Mouse (Mus musculus) limb, embryonic 11.5 days (tissue): ENCODE measurements around the gene Mapk1ip1l. TPM values are rescaled to one million over a fixed set of nuclear protein-coding genes. Genes with fewer than 3 reads are reported as not detected.

Source experiments
- ATAC-seq: fragments of 200-750 bp; cut with Nextera tagmentation; 2 replicates; pipeline ENCODE4 v1.8.0; 2017; ENCODE audit warnings: low read depth; ENCODE audit not compliant: insufficient number of reproducible peaks, low FRiP score, low TSS enrichment
- DNase-seq: peaks from one replicate; pipeline ENCODE4 v3.0.0-alpha.2; 2015; ENCODE audit warnings: low spot score
- H3K27ac ChIP-seq: fragments of 300-500 bp; sonication (generic); replicated peaks from 2 replicates; pipeline ENCODE4 v1.5.1; 2014; ENCODE audit warnings: low read depth, mild to moderate bottlenecking, low read length
- H3K27me3 ChIP-seq: fragments of 300-500 bp; sonication (generic); 2 replicates; pipeline ENCODE4 v1.6.1; 2014; ENCODE audit warnings: mild to moderate bottlenecking, low read length, mixed read lengths; ENCODE audit not compliant: control insufficient read depth, insufficient read depth
- H3K36me3 ChIP-seq: fragments of 300-500 bp; sonication (generic); 2 replicates; pipeline ENCODE4 v1.6.1; 2014; ENCODE audit warnings: mild to moderate bottlenecking, low read length, moderate library complexity, mixed read lengths; ENCODE audit not compliant: control insufficient read depth, insufficient read depth
- H3K4me1 ChIP-seq: fragments of 300-500 bp; sonication (generic); 2 replicates; pipeline ENCODE4 v1.6.1; 2014; ENCODE audit warnings: low read length, mixed read lengths; ENCODE audit not compliant: control insufficient read depth, insufficient read depth
- H3K4me2 ChIP-seq: fragments of 300-500 bp; sonication (generic); 2 replicates; pipeline ENCODE4 v1.6.1; 2014; ENCODE audit warnings: low read depth, mild to moderate bottlenecking, moderate library complexity; ENCODE audit not compliant: severe bottlenecking
- H3K4me3 ChIP-seq: fragments of 300-500 bp; sonication (generic); 2 replicates; pipeline ENCODE4 v1.5.1; 2014; ENCODE audit warnings: low read depth, low read length
- H3K9ac ChIP-seq: fragments of 300-500 bp; sonication (generic); 2 replicates; pipeline ENCODE4 v1.6.1; 2014; ENCODE audit warnings: mild to moderate bottlenecking, low read length
- H3K9me3 ChIP-seq: fragments of 300-500 bp; sonication (generic); 2 replicates; pipeline ENCODE4 v1.6.1; 2016; ENCODE audit warnings: low read length; ENCODE audit not compliant: control insufficient read depth
- WGBS: fragments of 180-500 bp; shearing (Covaris S2); extraction: QIAGEN DNeasy Blood & Tissue Kit; methylation state at CpG from one replicate; pipeline ENCODE4 v1.1.7; 2014; 5-methylcytosine and 5-hydroxymethylcytosine counted together
- polyA plus RNA-seq: library from polyadenylated mRNA; unstranded; fragments of >200 nt; fragmentation: Nextera tagmentation; extraction: Ambion mirVana; gene quantifications from 2 replicates; pipeline ENCODE4 v1.2.1, GENCODE M21; 2014

Mapk1ip1l gene
- polyA plus RNA-seq, 1 experiment from 2014 or later, result 127 TPM

- H3K27ac ChIP-seq, result no peak overlapping the region
- no peaks in the 10 kb centered on the region for H3K36me3 ChIP-seq
- H3K4me2 ChIP-seq, result no peak overlapping the region
- no peaks in the 10 kb centered on the region for H3K27me3 ChIP-seq
- H3K9ac ChIP-seq, result no peak overlapping the region
- no peaks in the 10 kb centered on the region for H3K9me3 ChIP-seq
- peak; percentile 62 for DNase-seq
- 83% methylated on average over 4 of the region's 4 CpGs for WGBS
- H3K4me1 ChIP-seq, result peaks cover 5% of the 10 kb centered on the region
- H3K4me3 ChIP-seq, result no peak overlapping the region
- ATAC-seq, result no peak
Observed at GRCm38 (mm10) chr14:47334819-47335218, 36.8 kb downstream of the Mapk1ip1l start.

GRCm38 (mm10) chr14:47335300-47335699 is 37.2 kb downstream of the Mapk1ip1l start:
- Histone ChIP-seq H3K4me1 (peaks cover 5% of the 10 kb centered on the region), H3K4me3 (no peak overlapping the region), H3K9me3 (no peaks in the 10 kb centered on the region), H3K4me2 (no peak overlapping the region), H3K36me3 (no peaks in the 10 kb centered on the region), H3K9ac (no peak overlapping the region), H3K27me3 (no peaks in the 10 kb centered on the region), H3K27ac (no peak overlapping the region)
- DNase-seq (no peak), ATAC-seq (no peak)
- 33% methylated on average over 3 of the region's 3 CpGs for WGBS

- Histone ChIP-seq H3K4me2 (no peak overlapping the region), H3K27ac (no peak overlapping the region), H3K9me3 (no peaks in the 10 kb centered on the region), H3K27me3 (no peaks in the 10 kb centered on the region), H3K36me3 (no peaks in the 10 kb centered on the region), H3K9ac (no peak overlapping the region), H3K4me3 (no peak overlapping the region), H3K4me1 (no peaks in the 10 kb centered on the region)
- no peak for ATAC-seq
- no peak for DNase-seq
- 82% methylated on average over 10 of the region's 10 CpGs for WGBS
Observed at GRCm38 (mm10) chr14:47340231-47340925, 42.3 kb downstream of the Mapk1ip1l start.

- H3K9ac ChIP-seq, result no peak overlapping the region
- no peaks in the 10 kb centered on the region for H3K27me3 ChIP-seq
- no peaks in the 10 kb centered on the region for H3K4me1 ChIP-seq
- DNase-seq, result no peak
- no peak overlapping the region for H3K27ac ChIP-seq
- no peaks in the 10 kb centered on the region for H3K9me3 ChIP-seq
- H3K36me3 ChIP-seq, result no peaks in the 10 kb centered on the region
- no peak overlapping the region for H3K4me3 ChIP-seq
- no peak overlapping the region for H3K4me2 ChIP-seq
- ATAC-seq, result peak; percentile 31; the same call in 1 of the 2 replicates
- 61% methylated on average over 4 of the region's 4 CpGs for WGBS
Observed at GRCm38 (mm10) chr14:47341811-47342291, 43.8 kb downstream of the Mapk1ip1l start.

DNA sequence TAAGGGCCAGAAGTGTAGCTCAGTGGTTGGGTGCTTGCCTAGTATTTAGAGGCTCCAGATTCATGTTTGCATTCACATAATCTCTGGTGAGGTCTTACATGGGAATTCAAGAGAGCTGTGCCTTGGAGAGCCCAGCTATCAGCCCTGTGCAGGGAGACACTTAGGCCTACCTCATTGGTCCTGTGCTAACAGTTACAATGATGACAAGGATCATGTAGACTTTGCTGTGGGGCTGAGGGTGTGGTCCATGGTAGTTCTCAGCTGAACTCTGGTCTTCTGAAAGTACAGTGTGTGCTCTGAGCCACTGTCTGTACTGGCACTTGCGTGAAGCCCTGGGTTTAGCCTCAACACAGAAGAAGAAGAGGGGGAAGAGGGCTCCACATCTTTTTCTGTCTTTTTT is 48.6 kb downstream of the Mapk1ip1l start:
- no peak overlapping the region for H3K27ac ChIP-seq

GRCm38 (mm10) chr14:47350974-47351373 is 52.9 kb downstream of the Mapk1ip1l start:
- Histone ChIP-seq H3K9me3 (no peaks in the 10 kb centered on the region), H3K9ac (no peak overlapping the region), H3K4me2 (no peak overlapping the region), H3K27ac (no peak overlapping the region), H3K36me3 (no peaks in the 10 kb centered on the region), H3K27me3 (no peaks in the 10 kb centered on the region), H3K4me3 (no peak overlapping the region), H3K4me1 (no peaks in the 10 kb centered on the region)
- DNase-seq, result no peak
- WGBS, result 92% methylated on average over 2 of the region's 2 CpGs
- no peak for ATAC-seq

More for the DNA sequence above, 48.6 kb downstream of the Mapk1ip1l start:
- Histone ChIP-seq H3K9ac (no peak overlapping the region), H3K9me3 (no peaks in the 10 kb centered on the region), H3K4me3 (no peak overlapping the region), H3K27me3 (no peaks in the 10 kb centered on the region), H3K4me1 (no peaks in the 10 kb centered on the region), H3K36me3 (no peaks in the 10 kb centered on the region), H3K4me2 (no peak overlapping the region)
- DNase-seq, result no peak
- ATAC-seq, result no peak
- WGBS, result 100% methylated on average over 1 of the region's 1 CpGs

DNA sequence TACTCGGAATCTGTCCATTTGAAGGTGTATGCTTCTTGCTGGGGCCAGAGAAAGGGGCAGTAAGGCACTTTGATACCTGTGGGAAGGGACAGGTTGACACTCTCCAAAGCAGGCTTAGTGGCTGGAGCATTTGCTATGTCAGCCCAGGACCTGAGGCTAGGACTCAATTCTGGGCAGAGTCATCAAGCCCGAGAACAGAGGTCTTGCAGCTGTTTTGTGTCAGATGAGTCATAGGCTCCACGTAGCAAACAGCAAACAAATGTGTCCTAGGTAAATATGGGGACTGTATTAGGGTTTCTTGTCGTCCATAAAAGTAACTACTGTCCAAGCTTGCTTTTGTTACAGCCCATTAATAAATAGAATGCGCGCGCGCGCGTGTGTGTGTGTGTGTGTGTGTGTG is 54.2 kb downstream of the Mapk1ip1l start:
- no peak for ATAC-seq
- Histone ChIP-seq H3K36me3 (no peaks in the 10 kb centered on the region), H3K27me3 (no peaks in the 10 kb centered on the region), H3K9me3 (no peaks in the 10 kb centered on the region), H3K4me3 (no peak overlapping the region), H3K4me1 (no peaks in the 10 kb centered on the region), H3K4me2 (no peak overlapping the region), H3K9ac (no peak overlapping the region), H3K27ac (no peak overlapping the region)
- 90% methylated on average over 10 of the region's 10 CpGs for WGBS
- DNase-seq, result no peak

DNA sequence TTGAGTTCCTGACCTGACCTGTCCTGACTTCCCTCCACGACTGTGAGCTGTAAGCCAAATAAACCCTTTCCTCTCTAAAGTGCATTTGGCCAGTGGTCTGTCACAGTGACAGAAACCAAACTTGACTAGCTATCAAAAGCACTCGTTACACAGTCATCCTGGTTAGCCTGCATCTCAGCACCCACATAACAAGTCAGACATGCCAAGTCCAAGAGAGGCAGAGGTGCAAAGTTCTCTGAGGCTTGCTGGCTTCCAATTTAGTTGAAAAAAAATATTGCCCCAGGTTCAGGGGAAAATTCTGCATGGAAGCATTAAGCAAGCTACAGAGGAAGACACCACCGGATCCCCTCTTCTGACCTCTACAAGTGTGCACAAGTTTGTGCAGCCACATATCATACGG is 55.2 kb downstream of the Mapk1ip1l start:
- no peaks in the 10 kb centered on the region for H3K4me1 ChIP-seq
- no peaks in the 10 kb centered on the region for H3K9me3 ChIP-seq
- no peaks in the 10 kb centered on the region for H3K36me3 ChIP-seq
- 81% methylated on average over 4 of the region's 4 CpGs for WGBS
- ATAC-seq (no peak), DNase-seq (no peak)
- H3K27me3 ChIP-seq, result no peaks in the 10 kb centered on the region
- no peak overlapping the region for H3K9ac ChIP-seq
- no peak overlapping the region for H3K4me2 ChIP-seq
- H3K4me3 ChIP-seq, result no peak overlapping the region
- H3K27ac ChIP-seq, result no peak overlapping the region

DNA sequence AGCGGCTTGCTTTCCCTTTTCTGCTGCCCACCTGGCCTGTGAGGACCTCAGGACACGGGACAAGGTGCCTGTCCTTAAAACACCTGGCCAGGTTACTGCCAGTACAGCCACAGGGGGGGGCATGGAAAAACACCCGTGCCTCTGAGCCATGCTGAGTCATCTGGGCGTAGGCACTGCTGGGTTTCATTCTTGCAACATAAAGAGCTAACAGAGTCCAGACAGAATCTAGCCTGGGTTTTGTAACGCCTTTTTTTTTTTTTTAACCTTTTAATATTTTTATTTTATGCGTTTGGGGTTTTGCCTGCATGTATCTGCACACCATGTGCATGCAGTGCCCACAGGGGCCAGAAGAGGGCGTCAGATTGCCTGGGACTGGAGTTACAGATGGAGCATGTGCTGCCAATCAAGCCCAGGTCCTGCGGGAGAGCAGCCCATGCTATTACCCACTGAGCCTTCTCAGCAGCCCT is 56.1 kb downstream of the Mapk1ip1l start:
- no peak for ATAC-seq
- 70% methylated on average over 8 of the region's 8 CpGs for WGBS
- Histone ChIP-seq H3K4me3 (no peak overlapping the region), H3K9ac (no peak overlapping the region), H3K36me3 (no peaks in the 10 kb centered on the region), H3K9me3 (no peaks in the 10 kb centered on the region), H3K27ac (no peak overlapping the region), H3K27me3 (no peaks in the 10 kb centered on the region), H3K4me1 (no peaks in the 10 kb centered on the region), H3K4me2 (no peak overlapping the region)
- DNase-seq, result no peak
